Mouse (Mus musculus) testis, adult 2 months (tissue): ENCODE results near the gene Lbp. TPM values are rescaled to one million over a fixed set of nuclear protein-coding genes. Genes with fewer than 3 reads are reported as not detected.

Experiments used
- H3K27ac ChIP-seq: fragments of 200-500 bp; 2 replicates; pipeline ENCODE4 v1.5.1; 2012; ENCODE audit warnings: low read depth, low read length; ENCODE audit not compliant: control insufficient read depth, insufficient read depth
- H3K27me3 ChIP-seq: fragments of 200-500 bp; 2 replicates; pipeline ENCODE4 v1.6.1; 2012; ENCODE audit warnings: mild to moderate bottlenecking, low read length, moderate library complexity; ENCODE audit not compliant: control insufficient read depth, insufficient read depth
- H3K36me3 ChIP-seq: fragments of 200-500 bp; 2 replicates; pipeline ENCODE4 v1.6.1; 2012; ENCODE audit warnings: mild to moderate bottlenecking, low read length; ENCODE audit not compliant: control insufficient read depth, insufficient read depth
- H3K4me1 ChIP-seq: fragments of 200-500 bp; 2 replicates; pipeline ENCODE4 v1.6.1; 2012; ENCODE audit warnings: low read length; ENCODE audit not compliant: control insufficient read depth, insufficient read depth
- H3K4me3 ChIP-seq: fragments of 200-500 bp; 2 replicates; pipeline ENCODE4 v1.5.1; 2012; ENCODE audit warnings: low read depth, mild to moderate bottlenecking, low read length, moderate library complexity, mixed read lengths; ENCODE audit not compliant: control insufficient read depth
- CTCF ChIP-seq: fragments of 200-500 bp; IDR thresholded peaks from 2 replicates; pipeline ENCODE4 v1.5.1; 2012; ENCODE audit warnings: low read depth, mild to moderate bottlenecking, inconsistent platforms, low read length, moderate library complexity; ENCODE audit not compliant: control insufficient read depth, insufficient read depth, insufficient replicate concordance
- POLR2A ChIP-seq: fragments of 200-500 bp; IDR thresholded peaks from 2 replicates; pipeline ENCODE4 v1.6.1; 2012; ENCODE audit warnings: low read depth, mild to moderate bottlenecking, inconsistent platforms, low read length, moderate library complexity; ENCODE audit not compliant: control insufficient read depth
- polyA plus RNA-seq: library from polyadenylated mRNA; depleted of rRNA; stranded (reverse); fragments of >200 nt; gene quantifications from 2 replicates; pipeline ENCODE4 v1.2.3, GENCODE M21; 2012

Lbp gene
- polyA plus RNA-seq, 1 experiment = 14.9 TPM

DNA sequence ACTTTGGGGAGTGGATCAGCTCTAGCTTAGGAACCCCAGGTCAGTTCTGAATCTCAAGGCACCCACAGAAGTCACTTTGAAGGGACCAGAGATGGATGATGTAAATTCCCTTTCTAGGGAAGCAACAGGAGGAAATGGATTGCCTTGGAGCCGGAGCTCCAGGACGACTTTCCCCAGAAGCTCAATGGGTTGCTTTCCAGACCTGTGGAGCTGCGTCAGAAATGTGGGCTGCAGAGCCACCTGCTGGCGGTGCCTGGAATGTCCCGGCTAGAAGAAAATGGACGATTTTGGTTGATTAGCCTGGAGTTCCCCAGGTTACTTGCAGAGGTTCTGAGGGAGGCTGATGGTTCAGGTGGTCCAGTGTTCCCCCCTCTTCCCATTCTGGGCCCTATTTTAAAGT is 41.6 kb downstream of the Lbp start:
- no peaks in the 10 kb centered on the region for H3K27me3 ChIP-seq
- H3K27ac ChIP-seq = no peak overlapping the region
- H3K36me3 ChIP-seq = no peaks in the 10 kb centered on the region
- H3K4me1 ChIP-seq = no peaks in the 10 kb centered on the region
- TF ChIP-seq POLR2A = no peak
- peak; percentile 83 for TF ChIP-seq CTCF
- H3K4me3 ChIP-seq = no peak overlapping the region

DNA sequence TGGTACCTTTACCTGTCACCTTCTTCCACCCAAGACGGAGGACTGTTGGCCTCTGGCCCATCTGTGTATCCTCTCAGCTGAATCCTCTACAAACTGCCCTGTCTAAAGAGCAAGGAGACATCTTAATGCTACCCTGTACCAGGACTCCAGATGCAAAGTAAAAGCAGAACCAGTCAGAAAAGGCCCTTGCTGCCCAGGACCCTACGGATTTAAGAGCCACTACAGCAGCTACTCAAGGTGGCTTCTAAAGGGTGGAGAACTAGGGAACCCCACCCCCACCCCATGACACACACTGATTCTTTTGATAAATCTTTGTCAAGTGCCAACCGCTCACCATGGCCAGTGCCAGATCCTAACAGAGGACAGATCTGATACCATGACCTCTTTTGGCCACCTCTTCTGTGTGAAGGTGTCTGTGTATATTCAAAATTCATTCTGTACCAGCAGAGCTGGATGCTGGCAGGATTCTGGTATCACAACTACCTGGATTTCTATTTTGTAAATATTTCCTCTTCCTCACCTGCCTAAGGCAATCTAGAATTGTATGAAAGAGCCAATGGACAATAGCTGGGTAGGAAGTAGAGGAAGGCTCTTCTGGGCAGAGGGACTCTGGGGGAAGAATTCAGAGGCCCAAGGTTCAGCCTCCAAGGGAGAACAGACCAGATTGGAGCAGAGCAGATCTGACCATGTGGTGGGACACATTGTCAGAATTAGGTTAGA is 46.7 kb downstream of the Lbp start:
- no peak for TF ChIP-seq CTCF
- Histone ChIP-seq H3K4me3 (no peak overlapping the region), H3K27ac (no peak overlapping the region), H3K4me1 (no peaks in the 10 kb centered on the region), H3K27me3 (no peaks in the 10 kb centered on the region), H3K36me3 (peaks cover 3% of the 10 kb centered on the region)

- Histone ChIP-seq H3K27ac (no peak overlapping the region), H3K4me3 (no peak overlapping the region), H3K27me3 (no peaks in the 10 kb centered on the region), H3K4me1 (no peaks in the 10 kb centered on the region), H3K36me3 (peaks cover 6% of the 10 kb centered on the region)
- TF ChIP-seq CTCF = no peak
- TF ChIP-seq POLR2A = no peak
Measured at GRCm38 (mm10) chr2:158354348-158355114, 48.2 kb downstream of the Lbp start.

DNA sequence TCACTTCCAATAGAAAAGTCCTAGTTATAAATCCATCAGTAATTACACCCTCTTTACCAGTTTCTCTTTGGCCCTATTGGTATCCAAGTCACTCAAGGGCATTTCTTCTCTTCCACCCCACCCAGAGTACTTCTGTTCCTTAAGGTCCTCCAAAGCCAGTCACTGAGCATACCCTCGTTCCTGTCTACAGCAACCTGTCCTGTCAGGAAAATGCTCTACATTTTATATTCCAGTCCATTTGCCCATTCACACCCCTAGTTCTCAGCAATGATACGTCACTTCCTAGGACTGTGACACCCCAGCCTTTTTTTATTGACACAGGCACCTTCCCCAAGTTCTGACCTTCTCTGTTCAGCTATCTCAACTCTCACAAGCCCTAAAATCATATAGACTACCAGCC is 48.9 kb downstream of the Lbp start:
- TF ChIP-seq POLR2A = no peak
- no peak for TF ChIP-seq CTCF
- peaks cover 6% of the 10 kb centered on the region for H3K36me3 ChIP-seq
- no peaks in the 10 kb centered on the region for H3K27me3 ChIP-seq

GRCm38 (mm10) chr2:158356121-158356520 is 49.8 kb downstream of the Lbp start:
- H3K27me3 ChIP-seq = no peaks in the 10 kb centered on the region
- no peak overlapping the region for H3K27ac ChIP-seq
- no peak overlapping the region for H3K4me3 ChIP-seq
- peaks cover 6% of the 10 kb centered on the region for H3K36me3 ChIP-seq
- H3K4me1 ChIP-seq = no peaks in the 10 kb centered on the region; the same call in 1 of the 2 replicates
- TF ChIP-seq CTCF = no peak

More for the DNA sequence above, 48.9 kb downstream of the Lbp start:
- no peaks in the 10 kb centered on the region for H3K4me1 ChIP-seq
- H3K4me3 ChIP-seq = no peak overlapping the region
- no peak overlapping the region for H3K27ac ChIP-seq

- peak overlapping the region; percentile 99 for H3K4me3 ChIP-seq
- H3K36me3 ChIP-seq = peaks cover 6% of the 10 kb centered on the region
- no peaks in the 10 kb centered on the region; the same call in 1 of the 2 replicates for H3K4me1 ChIP-seq
- TF ChIP-seq CTCF (no peak), POLR2A (no peak)
- no peaks in the 10 kb centered on the region for H3K27me3 ChIP-seq
- H3K27ac ChIP-seq = no peak overlapping the region
Measured at GRCm38 (mm10) chr2:158359757-158360620, 53.7 kb downstream of the Lbp start.
